Mouse (Mus musculus) CH12.LX (cell line): ENCODE results near the gene Srrm3. TPM values are rescaled to one million over a fixed set of nuclear protein-coding genes. Genes with fewer than 3 reads are reported as not detected.

Source experiments
- DNase-seq: peaks from one replicate; pipeline ENCODE4 v3.0.0-alpha.2; 2013; ENCODE audit errors: extremely low read depth
- H3K27ac ChIP-seq: 2 replicates; pipeline ENCODE4 v1.5.1; 2012; ENCODE audit warnings: low read depth, mild to moderate bottlenecking, control low read depth, moderate library complexity; ENCODE audit not compliant: insufficient read depth
- H3K27me3 ChIP-seq: replicated peaks from 2 replicates; pipeline ENCODE3; 2012; ENCODE audit warnings: inconsistent platforms
- H3K36me3 ChIP-seq, 2 experiments: replicated peaks in 1 of 2; 2 replicates each; pipeline versions ENCODE3 to v1.6.1; 2012; ENCODE audit warnings: inconsistent platforms in 1 of 2, low read length in 1 of 2, mild to moderate bottlenecking in 1 of 2, mixed read lengths in 1 of 2, moderate library complexity in 1 of 2; ENCODE audit not compliant: control insufficient read depth in 1 of 2, insufficient read depth in 1 of 2
- H3K4me1 ChIP-seq, 2 experiments: 2 replicates each; pipeline ENCODE4 v1.6.1; 2012; ENCODE audit warnings: inconsistent platforms in 1 of 2, moderate library complexity in 1 of 2; ENCODE audit not compliant: insufficient read depth in 2 of 2, control insufficient read depth in 1 of 2
- H3K4me2 ChIP-seq: 2 replicates; pipeline ENCODE4 v1.6.1; 2012; ENCODE audit warnings: low read depth, mild to moderate bottlenecking, control low read depth; ENCODE audit not compliant: poor library complexity, insufficient read depth, severe bottlenecking
- H3K4me3 ChIP-seq, 3 experiments: fragments of 150-350 bp in 1 of 3; sonication (generic) in 1 of 3; replicated peaks in 1 of 3; 2 replicates each; pipeline versions ENCODE3 to v1.5.1; 2011 to 2012; ENCODE audit warnings: low read depth in 2 of 3, low read length in 2 of 3, mild to moderate bottlenecking in 2 of 3, moderate library complexity in 2 of 3, control low read depth in 1 of 3, improper control_type of control experiment in 1 of 3, inconsistent platforms in 1 of 3, mixed read lengths in 1 of 3; ENCODE audit not compliant: poor library complexity in 1 of 3
- H3K79me2 ChIP-seq: replicated peaks from 2 replicates; pipeline ENCODE4 v1.6.1; 2012; ENCODE audit warnings: mild to moderate bottlenecking, moderate library complexity; ENCODE audit not compliant: control insufficient read depth, poor library complexity, insufficient read depth, severe bottlenecking; ENCODE audit errors: extremely low read depth
- H3K9ac ChIP-seq: 2 replicates; pipeline ENCODE4 v1.6.1; 2012; ENCODE audit warnings: low read depth, mild to moderate bottlenecking, control low read depth, moderate library complexity; ENCODE audit not compliant: insufficient read depth
- H3K9me3 ChIP-seq: replicated peaks from 2 replicates; pipeline ENCODE3; 2012; ENCODE audit warnings: low read length, inconsistent platforms, mixed read lengths
- BHLHE40 ChIP-seq: IDR thresholded peaks from 2 replicates; pipeline ENCODE4 v1.6.1; 2011; ENCODE audit warnings: mild to moderate bottlenecking, low read depth, low read length, improper control_type of control experiment
- CTCF ChIP-seq, 2 experiments: IDR thresholded peaks in 1 of 2; conservative IDR thresholded peaks in 1 of 2; 2 replicates each; pipeline ENCODE4 v1.5.1; 2011 to 2012; ENCODE audit warnings: low read depth in 2 of 2, low read length in 2 of 2, improper control_type of control experiment in 1 of 2, inconsistent platforms in 1 of 2, mild to moderate bottlenecking in 1 of 2, moderate library complexity in 1 of 2
- E2F4 ChIP-seq: IDR thresholded peaks from 2 replicates; pipeline ENCODE4 v1.6.1; 2011; ENCODE audit warnings: low read depth, low read length, improper control_type of control experiment; ENCODE audit not compliant: insufficient replicate concordance
- ETS1 ChIP-seq: conservative IDR thresholded peaks from 2 replicates; pipeline ENCODE4 v1.6.1; 2012; ENCODE audit warnings: low read depth, mild to moderate bottlenecking, inconsistent platforms, low read length, improper control_type of control experiment, moderate library complexity
- GABPA ChIP-seq: IDR thresholded peaks from 2 replicates; pipeline ENCODE4 v1.6.1; 2012; ENCODE audit warnings: low read depth, low read length, improper control_type of control experiment, inconsistent platforms; ENCODE audit not compliant: insufficient replicate concordance
- HCFC1 ChIP-seq: IDR thresholded peaks from 2 replicates; pipeline ENCODE4 v1.6.1; 2012; ENCODE audit warnings: low read depth, mild to moderate bottlenecking, inconsistent platforms, low read length, improper control_type of control experiment
- JUND ChIP-seq: conservative IDR thresholded peaks from 2 replicates; pipeline ENCODE4 v1.6.1; 2011; ENCODE audit warnings: low read depth, low read length, improper control_type of control experiment
- KAT2A ChIP-seq: IDR thresholded peaks from 2 replicates; pipeline ENCODE4 v1.6.1; 2012; ENCODE audit warnings: low read length, improper control_type of control experiment, inconsistent platforms; ENCODE audit not compliant: insufficient replicate concordance
- MAFK ChIP-seq: IDR thresholded peaks from 2 replicates; pipeline ENCODE4 v1.6.1; 2011; ENCODE audit warnings: low read length, improper control_type of control experiment; ENCODE audit not compliant: insufficient replicate concordance
- MAX ChIP-seq: IDR thresholded peaks from 2 replicates; pipeline ENCODE4 v1.6.1; 2011; ENCODE audit warnings: low read length, improper control_type of control experiment
- MAZ ChIP-seq: IDR thresholded peaks from 2 replicates; pipeline ENCODE4 v1.6.1; 2012; ENCODE audit warnings: low read depth, mild to moderate bottlenecking, inconsistent platforms, low read length, improper control_type of control experiment, moderate library complexity
- MEF2A ChIP-seq: IDR thresholded peaks from 2 replicates; pipeline ENCODE4 v1.6.1; 2014; ENCODE audit warnings: low read depth, mild to moderate bottlenecking, inconsistent platforms, low read length, improper control_type of control experiment, borderline replicate concordance
- MXI1 ChIP-seq: IDR thresholded peaks from 2 replicates; pipeline ENCODE4 v1.6.1; 2011; ENCODE audit warnings: mild to moderate bottlenecking, low read depth, low read length, improper control_type of control experiment
- MYC ChIP-seq: IDR thresholded peaks from 2 replicates; pipeline ENCODE4 v1.6.1; 2011; ENCODE audit warnings: low read depth, mild to moderate bottlenecking, improper control_type of control experiment, low read length
- NRF1 ChIP-seq: IDR thresholded peaks from 2 replicates; pipeline ENCODE4 v1.6.1; 2014; ENCODE audit warnings: low read depth, mild to moderate bottlenecking, inconsistent platforms, low read length, improper control_type of control experiment, moderate library complexity
- PAX5 ChIP-seq: IDR thresholded peaks from 2 replicates; pipeline ENCODE4 v1.6.1; 2012; ENCODE audit warnings: low read length, inconsistent platforms, mixed read lengths
- RCOR1 ChIP-seq: conservative IDR thresholded peaks from 2 replicates; pipeline ENCODE4 v1.6.1; 2012; ENCODE audit warnings: low read depth, mild to moderate bottlenecking, inconsistent platforms, low read length, improper control_type of control experiment
- SIN3A ChIP-seq: IDR thresholded peaks from 2 replicates; pipeline ENCODE4 v1.6.1; 2012; ENCODE audit warnings: low read length, improper control_type of control experiment, inconsistent platforms
- SMC3 ChIP-seq: IDR thresholded peaks from 2 replicates; pipeline ENCODE4 v1.6.1; 2011; ENCODE audit warnings: low read depth, low read length, improper control_type of control experiment
- TBP ChIP-seq: conservative IDR thresholded peaks from 2 replicates; pipeline ENCODE4 v1.6.1; 2011; ENCODE audit warnings: low read depth, low read length, improper control_type of control experiment
- TCF12 ChIP-seq: IDR thresholded peaks from 2 replicates; pipeline ENCODE4 v1.6.1; 2014; ENCODE audit warnings: low read depth, mild to moderate bottlenecking, inconsistent platforms, low read length, improper control_type of control experiment
- UBTF ChIP-seq: IDR thresholded peaks from 2 replicates; pipeline ENCODE4 v1.6.1; 2012; ENCODE audit warnings: low read depth, mild to moderate bottlenecking, inconsistent platforms, low read length, improper control_type of control experiment, moderate library complexity
- ZC3H11A ChIP-seq: IDR thresholded peaks from 2 replicates; pipeline ENCODE4 v1.6.1; 2012; ENCODE audit warnings: low read depth, mild to moderate bottlenecking, inconsistent platforms, low read length, improper control_type of control experiment
- ZKSCAN1 ChIP-seq: IDR thresholded peaks from 2 replicates; pipeline ENCODE4 v1.6.1; 2012; ENCODE audit warnings: low read depth, inconsistent platforms, low read length, improper control_type of control experiment, borderline replicate concordance
- ZNF384 ChIP-seq: IDR thresholded peaks from 2 replicates; pipeline ENCODE4 v1.6.1; 2012; ENCODE audit warnings: low read depth, low read length, improper control_type of control experiment, inconsistent platforms
- dilution Hi-C: fragments of 300-500 bp; cut with MboI; formaldehyde crosslinking; loops from 2 replicates; pipeline ENCODE4 v1.14.3; 2020; ENCODE audit warnings: low sequenced_read_pairs; ENCODE audit not compliant: extremely low pct_unique_long_range_greater_than_20kb, extremely low pct_ligation_motif_present
- in situ Hi-C: fragments of 300-500 bp; cut with MboI; formaldehyde crosslinking; loops from 3 replicates; pipeline ENCODE4 v1.14.3; 2019; ENCODE audit warnings: low sequenced_read_pairs, low pct_ligation_motif_present, low pct_unique_long_range_greater_than_20kb, mixed read lengths
- polyA plus RNA-seq: library from polyadenylated mRNA; unstranded; fragments of >175 nt; gene quantifications from 2 replicates; pipeline ENCODE4 v1.2.1, GENCODE M21; 2012; ENCODE audit warnings: low read depth; ENCODE audit not compliant: insufficient read length
- total RNA-seq, 2 experiments: library from RNA; depleted of rRNA; stranded (reverse); fragments of 300-350 nt in 1 of 2; fragments of >200 nt in 1 of 2; gene quantifications; 2 replicates each; pipeline ENCODE4 v1.2.3; 2012 to 2014

The Srrm3 gene
- total and polyA plus RNA-seq, 3 experiments = not detected

DNA sequence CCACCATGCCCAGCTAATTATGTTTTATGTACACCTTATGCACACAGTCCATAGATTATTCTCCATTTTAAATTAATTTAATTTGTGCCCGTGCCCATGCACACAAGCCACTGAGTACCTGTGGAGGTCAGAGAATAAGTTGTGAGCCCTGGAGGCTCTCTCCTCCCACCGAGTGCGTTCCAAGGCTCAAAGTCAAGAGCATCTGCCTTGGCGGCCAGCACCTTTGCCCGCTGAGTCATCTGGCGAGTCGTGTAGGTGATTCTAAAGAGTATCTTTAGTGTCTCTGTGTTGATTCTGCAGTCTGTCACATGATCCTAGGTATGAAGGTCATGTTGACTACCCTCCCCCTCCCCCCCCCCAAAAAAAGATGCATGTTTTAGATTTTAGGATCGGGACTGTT, 22.7 kb downstream of the Srrm3 start:
- Histone ChIP-seq H3K79me2 (no peaks in the 10 kb centered on the region), H3K4me3 (no peak overlapping the region), H3K4me2 (no peak overlapping the region), H3K27me3 (peaks cover 88% of the 10 kb centered on the region), H3K36me3 (no peaks in the 10 kb centered on the region), H3K9me3 (no peaks in the 10 kb centered on the region), H3K9ac (no peak overlapping the region), H3K27ac (no peak overlapping the region)
- in situ Hi-C loops = no loop called here
- dilution Hi-C loops = no loop called here
- TF ChIP-seq CTCF (conservative IDR thresholded peaks at IDR 0.05 in 1 of 2, IDR thresholded peaks at IDR 0.05 in 1 of 2; ENCODE audit: low read depth in 2 of 2, low read length in 2 of 2) (no peak), MAFK (no peak), MEF2A (no peak), TBP (no peak), E2F4 (no peak), UBTF (no peak), GABPA (no peak), JUND (no peak), PAX5 (no peak), MAZ (no peak), ETS1 (no peak), MYC (no peak), RCOR1 (no peak)
- TF ChIP-seq, all 38 proteins: peak for 0
- DNase-seq = no peak
- H3K4me1 ChIP-seq = no peaks in the 10 kb centered on the region

DNA sequence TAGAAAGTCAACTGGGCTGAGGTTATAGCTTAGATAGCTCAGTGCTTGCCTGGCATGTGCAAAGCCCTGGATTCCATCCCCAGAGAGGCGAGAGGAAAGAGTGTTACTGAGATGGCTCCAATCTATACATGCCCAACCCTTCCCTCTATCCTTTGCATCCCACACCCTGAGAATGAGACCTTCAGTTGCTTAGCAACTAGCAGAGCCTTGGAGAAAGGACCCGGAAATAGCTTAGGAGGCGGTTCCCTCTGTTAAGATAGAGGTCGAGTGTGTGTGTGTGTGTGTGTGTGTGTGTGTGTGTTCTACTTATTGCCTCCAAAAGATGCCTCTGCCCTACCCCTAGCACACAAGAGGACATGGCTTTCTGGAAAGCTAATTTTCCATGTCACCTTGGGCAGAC, 26.0 kb downstream of the Srrm3 start:
- Histone ChIP-seq H3K27ac (no peak overlapping the region), H3K4me1 (peaks cover 0 to 8% of the 10 kb centered on the region in 2 experiments; a peak in 3 of 4 replicates), H3K4me3 (no peak overlapping the region), H3K79me2 (no peaks in the 10 kb centered on the region), H3K9ac (no peak overlapping the region), H3K27me3 (peaks cover 84% of the 10 kb centered on the region), H3K4me2 (no peak overlapping the region), H3K9me3 (no peaks in the 10 kb centered on the region), H3K36me3 (no peaks in the 10 kb centered on the region)
- dilution Hi-C loops (no loop called here), in situ Hi-C loops (no loop called here)
- TF ChIP-seq TCF12 = no peak
- no peak for TF ChIP-seq BHLHE40
- TF ChIP-seq SIN3A = no peak
- TF ChIP-seq E2F4 = no peak
- no peak for TF ChIP-seq CTCF (conservative IDR thresholded peaks at IDR 0.05 in 1 of 2, IDR thresholded peaks at IDR 0.05 in 1 of 2; ENCODE audit: low read depth in 2 of 2, low read length in 2 of 2)
- TF ChIP-seq UBTF = no peak
- TF ChIP-seq ZNF384 = no peak
- no peak for TF ChIP-seq MYC
- TF ChIP-seq HCFC1 = no peak
- no peak for TF ChIP-seq MAFK
- TF ChIP-seq ZKSCAN1 = no peak
- TF ChIP-seq SMC3 = no peak
- no peak for TF ChIP-seq NRF1
- TF ChIP-seq TBP = no peak
- TF ChIP-seq MAX = no peak
- TF ChIP-seq MAZ = no peak
- TF ChIP-seq MXI1 = no peak
- no peak for TF ChIP-seq KAT2A
- no peak for TF ChIP-seq ZC3H11A
- DNase-seq = no peak
